Mouse (Mus musculus) thymus, adult 2 months (tissue): ENCODE measurements around the gene Copz1. TPM values are rescaled to one million over a fixed set of nuclear protein-coding genes. Genes with fewer than 3 reads are reported as not detected.

ENCODE experiments used
- DNase-seq: peaks from one replicate; pipeline ENCODE4 v3.0.0; 2021
- H3K27ac ChIP-seq: fragments of 200-500 bp; 2 replicates; pipeline ENCODE4 v1.5.1; 2012; ENCODE audit warnings: low read length, control low read depth; ENCODE audit not compliant: control insufficient read depth, insufficient read depth
- H3K27me3 ChIP-seq: fragments of 200-500 bp; 2 replicates; pipeline ENCODE4 v1.6.1; 2012; ENCODE audit warnings: mild to moderate bottlenecking, low read length, moderate library complexity, mixed read lengths; ENCODE audit not compliant: control insufficient read depth, insufficient read depth
- H3K36me3 ChIP-seq: fragments of 200-500 bp; 2 replicates; pipeline ENCODE4 v1.6.1; 2012; ENCODE audit warnings: mild to moderate bottlenecking, low read length, moderate library complexity; ENCODE audit not compliant: control insufficient read depth, insufficient read depth
- H3K4me1 ChIP-seq: fragments of 200-500 bp; replicated peaks from 2 replicates; pipeline ENCODE4 v1.6.1; 2012; ENCODE audit warnings: low read length; ENCODE audit not compliant: control insufficient read depth, insufficient read depth
- H3K4me3 ChIP-seq: fragments of 200-500 bp; 2 replicates; pipeline ENCODE4 v1.5.1; 2012; ENCODE audit warnings: mild to moderate bottlenecking, low read length, control low read depth, moderate library complexity; ENCODE audit not compliant: control insufficient read depth, insufficient read depth
- CTCF ChIP-seq: fragments of 200-500 bp; IDR thresholded peaks from 2 replicates; pipeline ENCODE4 v1.5.1; 2012; ENCODE audit warnings: mild to moderate bottlenecking, control low read depth, low read length, moderate library complexity, borderline replicate concordance; ENCODE audit not compliant: control insufficient read depth, poor library complexity, insufficient read depth; ENCODE audit errors: extremely low read depth
- POLR2A ChIP-seq: fragments of 200-500 bp; IDR thresholded peaks from 2 replicates; pipeline ENCODE4 v1.6.1; 2012; ENCODE audit warnings: mild to moderate bottlenecking, low read length, control low read depth, moderate library complexity; ENCODE audit not compliant: control insufficient read depth, poor library complexity, insufficient read depth; ENCODE audit errors: extremely low read depth
- WGBS: fragments of 180-500 bp; shearing (Covaris S2); methylation state at CpG from one replicate; pipeline ENCODE4 v1.1.7; 2018; 5-methylcytosine and 5-hydroxymethylcytosine counted together
- polyA plus RNA-seq: library from polyadenylated mRNA; depleted of rRNA; stranded (reverse); fragments of >200 nt; gene quantifications from 2 replicates; pipeline ENCODE4 v1.2.3, GENCODE M21; 2012

Gene Copz1
- polyA plus RNA-seq, 1 experiment: 124 TPM

DNA sequence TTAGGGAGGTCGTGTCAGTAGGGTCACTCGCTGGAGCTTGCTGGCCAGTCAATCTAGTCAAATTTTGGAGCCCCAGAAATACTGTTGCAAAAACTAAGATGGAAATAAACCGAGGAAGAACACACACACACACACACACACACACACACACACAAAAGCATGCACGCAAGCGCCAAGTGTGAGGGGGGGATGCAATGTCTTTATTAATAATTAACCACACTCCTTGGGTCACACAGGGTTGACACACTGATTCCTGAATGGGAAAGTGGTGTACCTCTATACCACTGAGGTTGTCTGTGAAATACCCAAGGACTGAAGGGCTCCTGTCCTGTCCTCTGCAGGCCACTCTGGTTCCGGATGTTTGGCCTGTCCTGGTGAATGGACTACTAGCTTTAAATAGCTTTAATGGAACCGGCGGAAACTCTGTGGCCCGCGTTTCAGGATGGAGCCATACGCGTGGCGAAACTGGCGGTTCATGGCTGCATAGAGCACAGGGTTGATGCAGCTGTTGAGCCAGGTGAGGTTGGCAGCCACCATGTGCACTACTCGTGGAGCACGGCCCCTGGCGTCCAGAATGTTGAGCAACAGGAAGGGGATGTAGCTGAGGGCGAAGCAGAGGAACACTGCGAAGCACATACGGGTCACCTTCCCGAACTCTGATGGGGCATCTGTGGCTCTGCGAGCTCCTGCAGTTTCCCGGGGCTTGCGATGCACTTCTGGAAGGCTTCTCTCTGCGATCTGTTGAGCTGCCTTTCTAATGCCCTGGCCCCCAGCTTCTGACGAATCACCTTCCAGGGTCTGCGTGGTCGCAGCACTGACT is 35.8 kb downstream of the Copz1 start:
- TF ChIP-seq POLR2A (no peak), CTCF (no peak)
- no peaks in the 10 kb centered on the region for H3K36me3 ChIP-seq
- WGBS: 49% methylated on average over 28 of the region's 28 CpGs
- no peak overlapping the region for H3K27ac ChIP-seq
- no peak overlapping the region for H3K4me3 ChIP-seq
- no peak for DNase-seq
- H3K27me3 ChIP-seq: no peaks in the 10 kb centered on the region
- H3K4me1 ChIP-seq: peaks cover 11% of the 10 kb centered on the region

- no peak for TF ChIP-seq POLR2A
- no peak for TF ChIP-seq CTCF
- Histone ChIP-seq H3K27me3 (no peaks in the 10 kb centered on the region), H3K4me3 (no peak overlapping the region), H3K36me3 (no peaks in the 10 kb centered on the region), H3K27ac (no peak overlapping the region), H3K4me1 (peaks cover 11% of the 10 kb centered on the region)
- DNase-seq: no peak
- WGBS: 94% methylated on average over 26 of the region's 26 CpGs
Measured at GRCm38 (mm10) chr15:103308876-103309580, 36.5 kb downstream of the Copz1 start.

GRCm38 (mm10) chr15:103310365-103310910 is 37.9 kb downstream of the Copz1 start, which contains the start of gene Gpr84:
Gpr84 (minus strand) TSS chr15:103310612.
- DNase-seq: no peak
- no peaks in the 10 kb centered on the region for H3K36me3 ChIP-seq
- no peak for TF ChIP-seq POLR2A
- no peak for TF ChIP-seq CTCF
- no peaks in the 10 kb centered on the region for H3K27me3 ChIP-seq
- no peak within 1 kb of the TSS for H3K27ac ChIP-seq
- WGBS: 14% methylated on average over 6 of the region's 6 CpGs
- peaks cover 5% of the 10 kb centered on the region for H3K4me1 ChIP-seq
- H3K4me3 ChIP-seq: no peak within 1 kb of the TSS

GRCm38 (mm10) chr15:103313495-103314095 is 41.1 kb downstream of the Copz1 start:
- peak; percentile 39 for DNase-seq
- Histone ChIP-seq H3K36me3 (no peaks in the 10 kb centered on the region), H3K27me3 (no peaks in the 10 kb centered on the region), H3K4me1 (no peaks in the 10 kb centered on the region), H3K4me3 (no peak overlapping the region), H3K27ac (no peak overlapping the region)
- 50% methylated on average over 18 of the region's 18 CpGs for WGBS
- TF ChIP-seq CTCF: no peak
- no peak for TF ChIP-seq POLR2A

GRCm38 (mm10) chr15:103314181-103314580 is 41.7 kb downstream of the Copz1 start:
- H3K27ac ChIP-seq: no peak overlapping the region
- H3K36me3 ChIP-seq: no peaks in the 10 kb centered on the region
- no peak for TF ChIP-seq CTCF
- TF ChIP-seq POLR2A: no peak
- no peaks in the 10 kb centered on the region for H3K4me1 ChIP-seq
- no peak overlapping the region for H3K4me3 ChIP-seq
- no peaks in the 10 kb centered on the region for H3K27me3 ChIP-seq
- DNase-seq: no peak
- WGBS: 94% methylated on average over 22 of the region's 22 CpGs

- H3K27me3 ChIP-seq: no peaks in the 10 kb centered on the region
- no peaks in the 10 kb centered on the region for H3K4me1 ChIP-seq
- DNase-seq: no peak
- no peak overlapping the region for H3K4me3 ChIP-seq
- WGBS: 86% methylated on average over 18 of the region's 18 CpGs
- H3K27ac ChIP-seq: no peak overlapping the region
- H3K36me3 ChIP-seq: no peaks in the 10 kb centered on the region
- TF ChIP-seq POLR2A (no peak), CTCF (peak; percentile 33; the same call in 1 of the 2 replicates)
Measured at GRCm38 (mm10) chr15:103315011-103315502, 42.5 kb downstream of the Copz1 start.
